Mouse (Mus musculus): ENCODE data around the gene Ctnnal1. TPM values are rescaled to one million over a fixed set of nuclear protein-coding genes. Genes with fewer than 3 reads are reported as not detected.
A peak's percentile ranks its signal among the peaks of the same experiment; 100 is the strongest.

Gene Ctnnal1
- polyA plus RNA-seq (2015; fragmentation: Nextera tagmentation; extraction: Ambion mirVana), result 17.1 and 18.6 TPM in 2 replicates

DNA sequence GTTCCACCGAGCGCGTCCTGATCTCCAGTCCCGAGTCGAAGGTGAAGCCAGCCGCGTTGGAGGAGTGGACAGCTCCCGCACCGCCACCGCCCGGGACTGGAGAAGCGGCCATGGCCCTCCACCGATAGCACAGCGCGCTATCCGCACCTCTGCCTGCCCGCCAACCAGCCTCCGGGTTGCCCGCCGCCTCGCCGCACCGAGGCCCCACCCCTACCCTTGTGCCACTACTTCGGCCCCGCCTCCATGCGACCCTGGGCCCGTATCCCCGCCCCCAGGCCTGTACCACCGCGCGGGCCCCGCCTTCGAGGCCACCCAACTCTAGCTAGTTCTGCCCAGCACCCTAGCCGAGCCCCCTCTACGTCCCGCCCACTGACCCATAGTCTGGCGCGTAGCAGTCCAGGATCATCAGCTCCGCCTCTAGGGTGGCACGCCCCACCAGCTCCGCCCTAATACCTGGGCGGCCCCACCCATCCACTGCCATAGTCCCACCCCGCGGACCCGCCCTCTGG is at the start of gene Ctnnal1:
Gene Ctnnal1, minus strand, starts transcription at position 186 of the 509 bp plus-strand sequence.
- peak within 1 kb of the TSS; percentile 90 for H3K4me3 ChIP-seq (replicated peaks)
- peak within 1 kb of the TSS; percentile 83 for H3K27ac ChIP-seq
- peak; percentile 97 for ATAC-seq
- peak within 1 kb of the TSS; percentile 90 for H3K9ac ChIP-seq (replicated peaks)
- WGBS, result under 1% methylated on average over 44 of the region's 45 CpGs
- H3K9me3 ChIP-seq, result no peaks in the 10 kb centered on the region
- H3K27me3 ChIP-seq, result no peaks in the 10 kb centered on the region
- H3K36me3 ChIP-seq, result no peaks in the 10 kb centered on the region
- H3K4me1 ChIP-seq (replicated peaks), result peaks cover 15% of the 10 kb centered on the region
- H3K4me2 ChIP-seq (replicated peaks), result peak within 1 kb of the TSS; percentile 82

DNA sequence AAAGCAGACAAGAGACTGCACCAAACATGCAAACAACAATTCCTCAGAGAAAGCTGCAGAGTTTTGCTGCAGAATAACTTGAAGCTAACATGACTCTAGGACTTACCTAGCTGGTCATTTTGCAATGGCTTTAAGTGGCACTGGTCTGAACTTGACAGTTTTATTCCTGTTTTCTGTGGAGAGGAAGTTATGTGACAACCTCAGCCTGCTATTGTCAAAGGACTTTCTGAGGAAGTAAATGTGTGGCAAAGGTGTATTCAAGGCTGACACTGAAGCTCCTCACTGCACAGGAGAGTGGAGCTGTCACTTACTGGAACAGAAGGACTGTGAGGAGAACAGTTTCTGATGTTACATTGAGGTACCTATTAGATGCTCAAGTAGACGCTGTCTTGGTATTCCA is 49.8 kb upstream of the Ctnnal1 start:
- H3K36me3 ChIP-seq, result peaks cover 51% of the 10 kb centered on the region
- H3K4me2 ChIP-seq (replicated peaks), result no peak overlapping the region
- 80% methylated on average over 1 of the region's 1 CpGs for WGBS
- H3K27ac ChIP-seq, result no peak overlapping the region
- no peak overlapping the region for H3K4me3 ChIP-seq (replicated peaks)
- H3K9ac ChIP-seq (replicated peaks), result no peak overlapping the region
- H3K9me3 ChIP-seq, result no peaks in the 10 kb centered on the region
- ATAC-seq, result no peak
- H3K27me3 ChIP-seq, result no peaks in the 10 kb centered on the region
- no peaks in the 10 kb centered on the region for H3K4me1 ChIP-seq (replicated peaks)

DNA sequence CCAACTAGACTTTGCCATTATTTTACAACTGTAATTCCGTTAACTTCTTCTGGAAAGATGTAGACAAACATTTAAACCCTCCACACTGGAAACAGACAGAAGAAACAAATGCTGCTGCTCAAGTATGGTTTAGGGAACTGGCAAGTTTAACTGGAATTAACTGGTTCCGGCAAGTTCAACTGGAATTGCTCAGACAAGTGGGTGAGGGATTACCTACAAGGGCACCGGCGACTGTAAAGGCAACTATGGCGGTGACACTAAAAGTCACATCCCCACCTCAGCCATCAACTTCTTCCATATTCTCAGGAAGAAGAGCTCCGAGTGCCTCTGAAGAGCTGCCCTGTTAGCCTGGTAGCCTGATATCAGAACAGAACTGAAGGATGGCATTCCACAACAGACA is 49.4 kb upstream of the Ctnnal1 start:
- no peak overlapping the region for H3K27ac ChIP-seq
- no peak overlapping the region for H3K9ac ChIP-seq (replicated peaks)
- no peak for ATAC-seq
- H3K4me1 ChIP-seq (replicated peaks), result no peaks in the 10 kb centered on the region
- H3K4me3 ChIP-seq (replicated peaks), result no peak overlapping the region
- no peaks in the 10 kb centered on the region for H3K9me3 ChIP-seq
- peaks cover 55% of the 10 kb centered on the region for H3K36me3 ChIP-seq
- 94% methylated on average over 6 of the region's 6 CpGs for WGBS
- H3K4me2 ChIP-seq (replicated peaks), result no peak overlapping the region
- H3K27me3 ChIP-seq, result no peaks in the 10 kb centered on the region

DNA sequence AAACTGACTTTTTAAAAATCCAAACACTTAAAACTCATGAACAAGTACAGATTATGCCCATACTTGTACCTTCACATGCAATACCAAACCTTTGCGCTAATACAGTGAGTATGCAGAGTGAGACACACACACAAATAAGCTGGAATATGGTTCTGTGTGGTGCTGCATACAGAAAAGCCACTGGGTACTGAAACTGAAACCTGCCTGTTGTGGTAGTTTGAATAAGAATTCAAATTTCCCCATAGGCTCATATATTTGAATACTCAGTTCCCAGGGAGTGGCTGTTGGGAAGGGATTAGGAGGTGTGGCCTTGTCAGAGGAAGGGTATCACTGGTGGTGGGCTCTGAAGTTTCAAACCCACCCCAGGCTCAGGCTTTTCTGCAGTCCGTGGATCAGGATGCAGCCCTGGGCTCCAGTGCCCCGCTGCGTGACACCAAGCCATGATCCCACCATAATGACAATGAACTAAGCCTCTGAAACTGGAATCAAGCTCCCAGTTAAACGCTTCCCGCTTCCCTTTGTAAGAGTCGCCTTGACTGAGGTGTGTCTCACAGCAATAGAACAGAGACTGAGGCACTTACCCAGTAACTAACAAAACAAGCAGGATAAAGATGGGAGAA is 47.5 kb upstream of the Ctnnal1 start:
- no peak for ATAC-seq
- Histone ChIP-seq H3K4me3 (replicated peaks) (no peak overlapping the region), H3K27me3 (no peaks in the 10 kb centered on the region), H3K27ac (no peak overlapping the region), H3K4me1 (replicated peaks) (no peaks in the 10 kb centered on the region), H3K36me3 (peaks cover 62% of the 10 kb centered on the region), H3K9ac (replicated peaks) (no peak overlapping the region), H3K9me3 (no peaks in the 10 kb centered on the region), H3K4me2 (replicated peaks) (no peak overlapping the region)
- 78% methylated on average over 7 of the region's 7 CpGs for WGBS

DNA sequence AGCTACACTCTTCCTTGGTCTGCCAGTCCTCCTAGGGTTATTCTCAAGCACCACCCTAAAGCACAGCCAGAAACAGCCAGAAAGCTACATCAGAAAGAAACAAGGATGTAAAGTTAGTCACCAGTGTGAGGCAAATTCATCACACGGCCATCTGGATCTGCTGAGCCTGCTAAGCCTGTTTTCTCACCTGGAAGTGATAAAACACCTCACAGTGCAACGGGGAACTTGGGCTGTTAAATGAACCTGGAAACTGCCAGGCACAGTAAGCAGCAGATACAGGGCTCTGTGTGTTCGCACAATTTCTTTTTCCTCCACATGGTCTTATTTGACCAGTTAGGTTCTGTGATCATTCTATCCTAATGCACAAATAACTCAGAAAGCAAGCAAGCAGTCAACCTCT is 44.6 kb upstream of the Ctnnal1 start:
- 90% methylated on average over 3 of the region's 3 CpGs for WGBS
- Histone ChIP-seq H3K27ac (no peak overlapping the region), H3K9me3 (no peaks in the 10 kb centered on the region), H3K4me1 (replicated peaks) (no peaks in the 10 kb centered on the region), H3K4me3 (replicated peaks) (no peak overlapping the region), H3K36me3 (peaks cover 55% of the 10 kb centered on the region), H3K9ac (replicated peaks) (no peak overlapping the region), H3K4me2 (replicated peaks) (no peak overlapping the region), H3K27me3 (no peaks in the 10 kb centered on the region)
- ATAC-seq, result no peak

DNA sequence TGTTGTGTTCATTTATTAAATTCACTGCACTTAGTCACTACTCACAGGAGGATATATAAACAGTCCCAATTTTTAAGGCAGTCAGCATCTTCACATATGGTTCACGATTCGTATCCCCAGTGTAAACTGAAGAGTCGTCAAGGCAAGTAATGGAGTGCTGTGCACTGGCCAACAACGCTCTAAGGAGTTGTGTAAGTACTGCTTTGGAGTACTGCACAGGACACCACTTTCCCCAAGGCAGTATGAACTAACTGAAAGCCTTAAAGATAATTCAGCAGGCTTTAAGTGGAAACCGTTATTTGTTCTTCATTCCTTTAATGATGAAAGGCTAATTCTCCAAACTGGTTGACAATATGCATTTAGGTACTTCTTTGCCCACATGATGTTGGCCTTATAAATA is 42.7 kb upstream of the Ctnnal1 start:
- Histone ChIP-seq H3K4me1 (replicated peaks) (no peaks in the 10 kb centered on the region), H3K4me3 (replicated peaks) (no peak overlapping the region), H3K9me3 (no peaks in the 10 kb centered on the region), H3K27ac (no peak overlapping the region), H3K27me3 (no peaks in the 10 kb centered on the region), H3K9ac (replicated peaks) (no peak overlapping the region), H3K36me3 (peaks cover 58% of the 10 kb centered on the region), H3K4me2 (replicated peaks) (no peak overlapping the region)
- ATAC-seq, result no peak
- WGBS, result 95% methylated on average over 5 of the region's 5 CpGs

DNA sequence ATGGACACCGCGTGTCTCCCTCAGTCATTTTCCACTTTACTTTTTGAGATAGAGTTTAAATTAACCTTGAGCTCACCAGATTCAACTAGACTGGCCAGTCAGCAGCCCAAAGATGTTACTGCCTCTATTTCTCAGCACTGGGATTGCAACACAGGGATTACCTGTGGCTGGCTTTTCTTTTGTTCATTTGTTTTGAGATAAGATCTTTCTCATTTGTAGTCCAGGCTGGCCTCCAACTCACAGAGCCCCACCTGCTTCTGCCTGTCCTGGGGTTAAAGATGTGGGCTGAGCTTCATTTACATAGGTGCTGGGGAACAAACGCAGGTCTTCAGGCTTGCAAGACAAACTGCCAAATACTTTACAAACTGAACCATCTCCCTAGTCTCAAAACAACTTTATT is 41.9 kb upstream of the Ctnnal1 start:
- 96% methylated on average over 3 of the region's 3 CpGs for WGBS
- H3K36me3 ChIP-seq, result peaks cover 62% of the 10 kb centered on the region
- H3K27ac ChIP-seq, result no peak overlapping the region
- H3K4me3 ChIP-seq (replicated peaks), result no peak overlapping the region
- H3K9ac ChIP-seq (replicated peaks), result no peak overlapping the region
- H3K4me1 ChIP-seq (replicated peaks), result no peaks in the 10 kb centered on the region
- H3K9me3 ChIP-seq, result no peaks in the 10 kb centered on the region
- H3K4me2 ChIP-seq (replicated peaks), result no peak overlapping the region
- no peaks in the 10 kb centered on the region for H3K27me3 ChIP-seq
- no peak for ATAC-seq

DNA sequence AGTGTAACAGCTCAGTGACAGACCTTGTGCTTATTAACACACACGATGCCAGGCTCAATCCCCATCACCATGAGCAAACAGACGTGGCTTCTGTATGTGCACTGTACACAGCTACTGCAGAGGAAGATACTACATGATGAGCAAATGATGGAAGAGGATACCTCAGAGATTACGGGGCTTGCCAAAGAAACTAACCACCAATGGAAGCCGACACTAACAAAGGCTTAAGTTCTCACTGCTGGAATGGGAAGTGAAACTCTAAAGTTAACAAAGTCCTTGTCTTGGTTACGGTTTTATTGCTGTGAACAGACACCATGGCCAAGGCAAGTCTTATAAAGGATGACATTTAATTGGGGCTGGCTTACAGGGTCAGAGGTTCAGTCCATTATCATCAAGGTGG is 40.5 kb upstream of the Ctnnal1 start:
- Histone ChIP-seq H3K27me3 (no peaks in the 10 kb centered on the region), H3K9me3 (no peaks in the 10 kb centered on the region), H3K36me3 (peaks cover 56% of the 10 kb centered on the region), H3K4me2 (replicated peaks) (no peak overlapping the region), H3K9ac (replicated peaks) (no peak overlapping the region), H3K27ac (no peak overlapping the region), H3K4me3 (replicated peaks) (no peak overlapping the region), H3K4me1 (replicated peaks) (no peaks in the 10 kb centered on the region)
- ATAC-seq, result no peak
- 93% methylated on average over 5 of the region's 5 CpGs for WGBS

DNA sequence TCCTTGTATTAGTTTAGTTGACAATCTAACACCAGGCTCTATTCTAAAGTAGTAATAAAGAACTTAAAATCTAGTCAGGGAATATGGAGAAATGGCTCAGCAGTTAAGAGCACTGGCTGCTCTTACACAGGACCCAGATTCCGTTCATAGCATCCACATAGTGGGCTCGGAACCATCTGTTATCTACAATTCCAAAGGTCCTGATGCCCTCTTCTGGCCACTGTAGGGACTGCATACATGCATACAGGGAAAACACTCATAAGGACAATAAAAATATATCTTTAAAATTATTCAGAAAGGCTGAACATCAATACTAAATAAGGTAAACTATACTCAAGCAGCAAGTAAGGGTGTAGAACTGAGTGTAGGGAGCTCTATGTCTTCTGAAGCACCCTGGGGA is 36.7 kb upstream of the Ctnnal1 start:
- no peaks in the 10 kb centered on the region for H3K27me3 ChIP-seq
- 99% methylated on average over 2 of the region's 2 CpGs for WGBS

DNA sequence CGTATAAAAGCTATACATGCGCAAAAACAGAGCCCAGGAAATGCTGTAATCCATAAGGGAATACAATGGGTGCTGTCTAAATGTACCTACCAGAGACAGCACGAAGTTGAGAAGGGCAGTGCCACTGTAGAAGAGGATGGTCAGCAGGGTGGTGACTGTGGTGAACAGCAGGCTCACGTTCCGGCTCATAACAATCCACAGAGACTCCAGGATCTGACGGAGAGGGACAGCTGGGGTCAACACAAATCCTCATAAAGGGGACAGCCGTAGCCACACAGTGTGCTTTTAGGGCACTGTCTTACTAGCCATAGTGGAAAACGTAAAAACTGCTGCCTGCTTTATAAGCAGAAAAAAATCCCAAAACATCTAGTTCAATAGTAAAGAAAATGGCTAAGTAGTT is 34.2 kb upstream of the Ctnnal1 start:
- Histone ChIP-seq H3K4me3 (replicated peaks) (no peak overlapping the region), H3K36me3 (peaks cover 58% of the 10 kb centered on the region), H3K4me1 (replicated peaks) (no peaks in the 10 kb centered on the region), H3K9me3 (no peaks in the 10 kb centered on the region), H3K27ac (no peak overlapping the region; the same call in 1 of the 2 replicates), H3K27me3 (no peaks in the 10 kb centered on the region), H3K9ac (replicated peaks) (no peak overlapping the region), H3K4me2 (replicated peaks) (no peak overlapping the region)
- 88% methylated on average over 8 of the region's 8 CpGs for WGBS
- no peak for ATAC-seq

More for the DNA sequence above, 36.7 kb upstream of the Ctnnal1 start:
- Histone ChIP-seq H3K4me1 (replicated peaks) (no peaks in the 10 kb centered on the region), H3K27ac (no peak overlapping the region), H3K4me2 (replicated peaks) (no peak overlapping the region), H3K36me3 (peaks cover 61% of the 10 kb centered on the region), H3K9ac (replicated peaks) (no peak overlapping the region), H3K9me3 (no peaks in the 10 kb centered on the region), H3K4me3 (replicated peaks) (no peak overlapping the region)
- no peak for ATAC-seq

DNA sequence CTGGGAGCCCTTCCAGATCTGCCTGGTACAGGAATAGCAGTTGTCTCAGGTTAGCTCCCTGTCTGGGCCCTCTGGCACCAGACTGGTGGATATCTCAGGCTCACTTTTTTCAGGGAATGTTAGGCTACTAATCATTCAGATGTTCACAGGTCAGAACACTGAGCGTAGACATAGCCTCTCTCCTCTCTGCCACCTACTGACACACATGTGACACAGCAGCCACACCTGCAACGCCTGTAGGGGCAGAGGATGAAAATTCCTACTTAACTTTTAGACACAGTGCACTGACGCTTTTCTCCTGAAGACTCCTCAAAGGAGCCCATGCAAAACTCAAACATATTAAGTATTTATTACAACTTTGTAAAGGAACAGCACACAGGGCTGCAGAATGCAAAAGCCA is 32.5 kb upstream of the Ctnnal1 start:
- peaks cover 45% of the 10 kb centered on the region for H3K36me3 ChIP-seq
- H3K9ac ChIP-seq (replicated peaks), result no peak overlapping the region
- H3K4me1 ChIP-seq (replicated peaks), result no peaks in the 10 kb centered on the region
- H3K4me3 ChIP-seq (replicated peaks), result no peak overlapping the region
- no peaks in the 10 kb centered on the region for H3K9me3 ChIP-seq
- no peak for ATAC-seq
- no peak overlapping the region for H3K27ac ChIP-seq
- H3K4me2 ChIP-seq (replicated peaks), result no peak overlapping the region
- WGBS, result 78% methylated on average over 3 of the region's 3 CpGs
- H3K27me3 ChIP-seq, result no peaks in the 10 kb centered on the region

DNA sequence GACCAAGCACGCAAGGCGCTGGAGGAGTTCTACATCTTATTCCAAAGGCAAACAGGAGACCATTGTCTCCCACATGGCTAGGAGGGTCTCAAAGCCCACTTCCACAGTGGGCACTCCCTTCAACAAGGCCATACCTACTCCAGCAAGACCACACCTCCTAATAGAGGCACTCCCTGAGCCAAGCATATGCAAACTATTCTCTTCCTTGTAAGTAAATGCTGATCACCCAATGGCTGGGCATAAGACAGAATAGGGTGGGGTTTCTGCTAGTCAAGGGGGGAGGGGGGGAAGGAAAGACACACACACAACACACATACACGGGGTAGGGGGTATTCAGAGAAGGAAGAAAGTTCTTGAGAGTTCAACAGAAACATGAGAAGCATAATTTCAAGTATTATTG is 29.2 kb upstream of the Ctnnal1 start:
- no peak overlapping the region for H3K9ac ChIP-seq (replicated peaks)
- no peaks in the 10 kb centered on the region for H3K4me1 ChIP-seq (replicated peaks)
- H3K9me3 ChIP-seq, result no peaks in the 10 kb centered on the region
- H3K27me3 ChIP-seq, result no peaks in the 10 kb centered on the region
- no peak for ATAC-seq
- peaks cover 33% of the 10 kb centered on the region for H3K36me3 ChIP-seq
- WGBS, result 92% methylated on average over 3 of the region's 3 CpGs
- no peak overlapping the region for H3K4me2 ChIP-seq (replicated peaks)
- no peak overlapping the region for H3K4me3 ChIP-seq (replicated peaks)
- no peak overlapping the region for H3K27ac ChIP-seq
